Mouse (Mus musculus): ENCODE data around the gene Gm21834. TPM values are rescaled to one million over a fixed set of nuclear protein-coding genes. Genes with fewer than 3 reads are reported as not detected.

Gene Gm21834
- not detected in 2 replicates for total RNA-seq (2015)
- not detected in 2 replicates for total RNA-seq (2017)

- no peak for ATAC-seq (replicated peaks; ENCODE audit: poor library complexity)
Measured at GRCm38 (mm10) chr17:57742119-57742518, at the start of gene Gm21834. TSS of gene Gm21834 (minus strand) at chr17:57742219.

GRCm38 (mm10) chr17:57788161-57788799 lies 46.3 kb upstream of the Gm21834 start:
- no peak for ATAC-seq (replicated peaks; ENCODE audit: poor library complexity)

DNA sequence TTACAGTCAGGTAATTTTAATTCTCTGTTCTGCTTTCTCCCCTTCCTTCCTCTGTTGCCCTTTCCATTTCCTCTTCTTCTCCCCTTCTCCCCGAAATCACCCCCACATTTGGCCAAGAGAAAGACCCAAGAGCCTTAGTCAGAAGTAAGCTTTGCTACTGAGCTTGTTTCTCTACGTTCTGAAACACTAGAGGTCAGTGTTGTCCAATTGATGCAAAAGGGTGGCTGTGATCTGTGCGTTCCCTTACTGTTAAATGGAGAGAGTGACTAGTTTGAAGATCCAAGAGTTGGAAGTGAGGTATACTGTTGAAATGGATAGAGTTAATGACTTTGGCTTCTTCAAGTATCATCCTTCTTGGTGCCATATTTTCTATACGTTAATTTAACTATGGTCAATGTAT lies 28.9 kb upstream of the Gm21834 start:
- ATAC-seq (replicated peaks; ENCODE audit: poor library complexity), result no peak

- peak; percentile 86 for ATAC-seq (replicated peaks; ENCODE audit: poor library complexity)
Measured at GRCm38 (mm10) chr17:57768622-57769610, 26.9 kb upstream of the Gm21834 start, which contains the start of gene Cntnap5c. TSS of gene Cntnap5c (plus strand) at chr17:57769570.

GRCm38 (mm10) chr17:57767306-57767705 lies 25.3 kb upstream of the Gm21834 start:
- ATAC-seq (replicated peaks; ENCODE audit: poor library complexity), result no peak

- ATAC-seq (replicated peaks; ENCODE audit: poor library complexity), result no peak
Measured at GRCm38 (mm10) chr17:57758033-57758432, 16.0 kb upstream of the Gm21834 start.

- ATAC-seq (replicated peaks; ENCODE audit: poor library complexity), result no peak
Measured at GRCm38 (mm10) chr17:57694791-57695190, 47.2 kb downstream of the Gm21834 start.

Other genes with a start within 250 kb of the Gm21834 start
- not detected in 2 replicates for gene Vmn2r120, start 196.7 kb downstream of the Gm21834 start, total RNA-seq (2015)
- gene Vmn2r120, start 196.7 kb downstream of the Gm21834 start, total RNA-seq (2017), result not detected in 2 replicates
- gene Cntnap5c, start 27.4 kb upstream of the Gm21834 start, total RNA-seq (2015), result not detected in 2 replicates
- gene Cntnap5c, start 27.4 kb upstream of the Gm21834 start, total RNA-seq (2017), result not detected in 2 replicates